Mouse (Mus musculus) liver, adult 2 months (tissue): ENCODE results near the gene Obp2b.

Source experiments
- CTCF ChIP-seq: fragments of 200-500 bp; IDR thresholded peaks from 2 replicates; pipeline ENCODE4 v1.5.1; 2011; ENCODE audit warnings: low read depth, low read length, control low read depth
- POLR2A ChIP-seq: fragments of 200-500 bp; IDR thresholded peaks from 2 replicates; pipeline ENCODE4 v1.6.1; 2011; ENCODE audit warnings: low read length, control low read depth; ENCODE audit not compliant: insufficient read depth; ENCODE audit errors: extremely low read depth

- TF ChIP-seq POLR2A (no peak), CTCF (no peak)
Observed at GRCm38 (mm10) chr2:25741671-25742070, 4.9 kb downstream of the Obp2b start.
